Mouse (Mus musculus) ES-E14 (cell line): Measurements from ENCODE around the gene Il17c. TPM values are rescaled to one million over a fixed set of nuclear protein-coding genes. Genes with fewer than 3 reads are reported as not detected.

Source experiments
- DNase-seq: peaks from one replicate; pipeline ENCODE4 v3.0.0-alpha.2; 2013; ENCODE audit warnings: low read depth, low spot score
- H3K27ac ChIP-seq: 2 replicates; pipeline ENCODE4 v1.5.1; 2012; ENCODE audit warnings: low read depth, mild to moderate bottlenecking, low read length, moderate library complexity, mixed read lengths; ENCODE audit not compliant: poor library complexity, insufficient read depth, severe bottlenecking
- H3K36me3 ChIP-seq: 2 replicates; pipeline ENCODE4 v1.6.1; 2012; ENCODE audit warnings: mild to moderate bottlenecking, low read length, moderate library complexity, mixed read lengths; ENCODE audit not compliant: control insufficient read depth, poor library complexity, insufficient read depth, severe bottlenecking
- H3K4me1 ChIP-seq, 2 experiments: fragments of 150-350 bp in 1 of 2; sonication (generic) in 1 of 2; 2 replicates each; pipeline ENCODE4 v1.6.1; 2012; ENCODE audit warnings: low read length in 2 of 2, mild to moderate bottlenecking in 1 of 2, mixed read lengths in 1 of 2; ENCODE audit not compliant: control insufficient read depth in 2 of 2, insufficient read depth in 2 of 2, poor library complexity in 1 of 2
- H3K4me3 ChIP-seq, 2 experiments: fragments of 150-350 bp in 1 of 2; sonication (generic) in 1 of 2; 2 replicates each; pipeline ENCODE4 v1.5.1; 2012; ENCODE audit warnings: low read length in 2 of 2, low read depth in 1 of 2, mild to moderate bottlenecking in 1 of 2, mixed read lengths in 1 of 2; ENCODE audit not compliant: insufficient read depth in 1 of 2, poor library complexity in 1 of 2, severe bottlenecking in 1 of 2
- H3K9ac ChIP-seq: 2 replicates; pipeline ENCODE4 v1.6.1; 2012; ENCODE audit warnings: low read depth, mild to moderate bottlenecking, low read length, mixed read lengths; ENCODE audit not compliant: poor library complexity, insufficient read depth, severe bottlenecking
- H3K9me3 ChIP-seq: fragments of 150-350 bp; sonication (generic); 2 replicates; pipeline ENCODE4 v1.6.1; 2012; ENCODE audit warnings: low read depth, mild to moderate bottlenecking, low read length; ENCODE audit not compliant: control insufficient read depth, insufficient read depth
- CHD2 ChIP-seq: IDR thresholded peaks from 2 replicates; pipeline ENCODE4 v1.6.1; 2014; ENCODE audit warnings: mild to moderate bottlenecking, low read depth, low read length, inconsistent platforms
- HCFC1 ChIP-seq: IDR thresholded peaks from 2 replicates; pipeline ENCODE4 v1.6.1; 2012; ENCODE audit warnings: low read length, inconsistent platforms, borderline replicate concordance; ENCODE audit not compliant: insufficient read depth
- MAFK ChIP-seq: IDR thresholded peaks from 2 replicates; pipeline ENCODE4 v1.6.1; 2014; ENCODE audit warnings: mild to moderate bottlenecking, low read depth, low read length, inconsistent platforms; ENCODE audit not compliant: insufficient read depth
- ZC3H11A ChIP-seq: IDR thresholded peaks from 2 replicates; pipeline ENCODE4 v1.6.1; 2012; ENCODE audit warnings: low read depth, mild to moderate bottlenecking, inconsistent platforms, low read length, borderline replicate concordance
- ZNF384 ChIP-seq: IDR thresholded peaks from 2 replicates; pipeline ENCODE4 v1.6.1; 2012; ENCODE audit warnings: low read depth, low read length, inconsistent platforms
- in situ Hi-C, 2 experiments: fragments of 600-800 bp; cut with MboI; formaldehyde crosslinking; loops; one replicate each; pipeline ENCODE4 v1.15.1; 2025; ENCODE audit warnings: low sequenced_read_pairs in 2 of 2, inconsistent platforms in 1 of 2; ENCODE audit not compliant: unreplicated experiment in 2 of 2
- total RNA-seq: library from RNA; depleted of rRNA; stranded (reverse); fragments of 300-350 nt; gene quantifications from 2 replicates; pipeline ENCODE4 v1.2.3, GENCODE M21; 2012

Gene Il17c
- total RNA-seq, 1 experiment = not detected

DNA sequence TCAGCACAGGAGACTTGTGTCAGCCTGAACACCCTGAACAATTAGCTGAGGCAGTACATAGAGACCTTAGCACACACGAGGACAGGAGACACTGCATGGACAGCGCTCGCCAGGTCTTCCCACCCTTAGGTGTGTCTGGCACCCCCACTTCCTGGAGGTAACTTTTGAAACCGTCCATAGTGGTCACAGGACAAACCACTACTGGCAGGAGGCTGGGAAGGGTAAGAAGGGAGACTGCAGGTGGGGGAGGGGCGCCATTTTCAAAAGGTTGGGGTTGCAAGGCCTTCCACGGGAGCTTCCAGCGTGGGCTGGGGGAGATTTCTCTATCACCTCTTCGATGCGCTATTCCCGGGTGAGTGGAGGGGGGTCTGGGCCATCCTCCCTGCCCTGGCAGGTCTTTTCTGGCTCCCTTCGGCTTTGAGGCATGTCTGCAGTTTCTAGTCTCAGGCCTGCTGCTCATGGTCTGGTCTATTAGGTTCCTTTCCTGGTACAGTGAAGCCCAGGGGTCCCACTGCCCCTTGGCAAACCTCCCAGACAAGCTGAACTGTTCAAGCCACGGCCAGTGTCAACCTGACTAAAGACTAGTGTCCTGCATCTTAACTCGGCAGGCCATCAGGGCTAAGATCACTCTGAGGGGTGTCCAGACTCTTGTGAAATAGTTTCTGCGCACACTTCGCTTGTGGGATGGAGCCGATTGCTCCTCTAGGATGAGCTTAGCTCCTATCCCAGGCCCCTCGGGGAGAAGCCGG is 10.0 kb downstream of the Il17c start:
- Histone ChIP-seq H3K4me1 (peaks cover 3 to 24% of the 10 kb centered on the region in 2 experiments; a peak in 2 of 4 replicates), H3K4me3 (peak overlapping the region; percentile 71 to 74), H3K36me3 (peaks cover 21% of the 10 kb centered on the region; the same call in 1 of the 2 replicates), H3K27ac (no peak overlapping the region), H3K9me3 (no peaks in the 10 kb centered on the region), H3K9ac (peak overlapping the region; percentile 74)
- no peak for DNase-seq
- TF ChIP-seq ZC3H11A = no peak
- TF ChIP-seq CHD2 = no peak
- TF ChIP-seq MAFK = no peak
- no peak for TF ChIP-seq ZNF384
- no peak for TF ChIP-seq HCFC1
- in situ Hi-C loops = no loop called here

DNA sequence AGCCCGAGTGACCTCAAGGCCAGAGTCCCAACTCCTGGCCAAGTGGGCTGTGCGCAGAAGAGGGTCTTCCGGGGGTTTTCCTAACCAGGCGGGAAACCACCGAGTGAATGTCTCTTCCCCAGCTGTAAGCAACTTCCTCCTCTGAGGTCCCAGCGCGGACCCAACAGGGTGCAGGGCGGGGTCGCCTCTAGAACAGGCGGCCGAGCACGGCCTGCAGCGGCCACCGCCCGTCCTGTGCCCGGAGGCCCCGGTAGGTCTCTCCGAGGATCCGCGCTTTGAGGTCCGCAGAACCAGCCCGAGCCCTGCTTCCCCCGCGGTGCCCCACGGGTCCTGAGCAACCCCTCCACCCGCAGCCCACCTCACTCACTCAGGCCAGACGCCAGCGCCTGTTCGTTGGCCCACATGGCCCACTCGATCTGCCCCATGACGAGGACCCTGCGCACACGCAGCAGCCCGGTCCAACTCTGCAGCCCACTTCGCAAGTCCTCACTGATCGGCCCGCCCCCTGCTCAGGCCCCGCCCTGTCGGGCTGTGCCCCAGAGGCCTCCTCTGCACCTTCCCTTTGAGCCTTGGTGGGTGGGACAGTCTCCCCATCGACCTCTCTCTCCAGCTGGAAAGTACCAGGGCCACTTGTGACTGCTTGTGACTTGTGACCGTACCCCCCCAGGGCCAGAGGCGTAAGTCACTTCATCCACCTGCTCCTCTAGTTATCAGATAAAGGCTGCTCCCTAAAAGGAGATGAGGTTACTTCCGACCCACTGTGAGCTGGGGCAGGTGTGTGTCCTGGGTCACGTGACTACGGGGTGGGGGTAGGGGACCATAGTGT is 10.8 kb downstream of the Il17c start, which contains the start of gene Cyba:
Gene Cyba, minus strand, starts transcription at position 488 of the 826 bp plus-strand sequence.
- peak; percentile 47 for DNase-seq
- TF ChIP-seq HCFC1 (peak; percentile 22; the same call in 1 of the 2 replicates), ZC3H11A (no peak), ZNF384 (no peak)
- Histone ChIP-seq H3K27ac (no peak within 1 kb of the TSS; the same call in 1 of the 2 replicates), H3K9me3 (no peaks in the 10 kb centered on the region), H3K9ac (peak within 1 kb of the TSS; percentile 74), H3K4me1 (peaks cover 3 to 32% of the 10 kb centered on the region in 2 experiments; a peak in 2 of 4 replicates), H3K4me3 (peak within 1 kb of the TSS; percentile 71 to 74), H3K36me3 (peaks cover 27% of the 10 kb centered on the region; the same call in 1 of the 2 replicates)
- in situ Hi-C loops = no loop called here

DNA sequence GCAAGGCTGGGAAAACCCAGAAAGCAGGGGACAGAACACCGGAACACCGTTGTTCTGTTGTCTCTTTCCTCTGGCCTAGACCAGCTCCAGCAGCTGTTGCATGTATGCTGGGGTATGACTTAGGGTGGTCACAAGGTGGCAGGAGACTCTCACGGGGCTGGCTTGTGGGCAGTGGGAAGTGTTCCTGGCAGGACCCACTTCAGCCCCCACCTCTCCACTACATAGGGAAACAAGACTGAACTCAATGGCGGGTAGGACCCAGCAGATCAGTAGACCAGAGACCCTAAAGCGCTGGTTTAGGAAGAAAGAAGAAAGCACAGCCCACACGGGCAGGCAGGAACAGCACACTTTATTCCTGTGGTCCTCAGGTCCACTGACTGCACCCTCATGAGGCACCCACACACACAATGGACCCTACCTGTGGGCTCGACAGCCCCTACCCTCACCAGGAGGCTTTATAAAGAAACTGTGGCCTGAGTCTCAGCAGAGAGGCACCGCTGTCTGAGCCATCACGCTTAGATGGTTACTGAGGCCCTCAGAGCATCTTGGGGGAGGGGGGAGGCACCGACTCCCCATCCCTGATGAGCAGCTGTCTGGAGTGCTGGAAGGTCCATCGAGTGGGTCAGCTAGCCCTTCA is 11.6 kb downstream of the Il17c start:
- in situ Hi-C loops = no loop called here
- H3K4me1 ChIP-seq = peaks cover 3 to 33% of the 10 kb centered on the region in 2 experiments; a peak in 2 of 4 replicates
- H3K27ac ChIP-seq = no peak overlapping the region; the same call in 1 of the 2 replicates
- H3K4me3 ChIP-seq = peak overlapping the region in 1 of 2 experiments; percentile 74; a peak in 2 of 4 replicates
- TF ChIP-seq ZC3H11A (no peak), CHD2 (no peak), HCFC1 (no peak), MAFK (no peak), ZNF384 (no peak)
- H3K9me3 ChIP-seq = no peaks in the 10 kb centered on the region
- peaks cover 27% of the 10 kb centered on the region; the same call in 1 of the 2 replicates for H3K36me3 ChIP-seq
- H3K9ac ChIP-seq = no peak overlapping the region
- no peak for DNase-seq

DNA sequence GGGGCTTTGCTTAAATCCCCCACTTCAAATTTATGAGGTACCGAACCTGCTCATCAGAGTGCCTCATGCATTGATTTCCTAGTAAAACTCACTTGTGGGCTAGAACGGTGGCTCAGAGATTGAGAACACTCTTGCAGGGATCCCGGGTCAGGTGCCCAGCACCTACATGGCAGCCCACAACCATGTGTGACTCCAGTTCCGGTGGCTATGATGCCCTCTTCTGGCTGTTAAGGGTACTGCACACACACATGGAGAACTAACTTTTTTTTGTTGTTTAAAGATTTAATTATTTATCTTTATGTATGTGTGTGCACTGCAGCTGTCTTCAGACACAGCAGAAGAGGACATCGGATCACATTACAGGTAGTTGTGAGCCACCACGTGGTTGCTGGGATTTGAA is 13.6 kb downstream of the Il17c start:
- H3K9me3 ChIP-seq = no peaks in the 10 kb centered on the region
- no peak for DNase-seq
- no peak for TF ChIP-seq ZC3H11A
- TF ChIP-seq HCFC1 = no peak
- TF ChIP-seq MAFK = no peak
- TF ChIP-seq CHD2 = no peak
- TF ChIP-seq ZNF384 = no peak
- in situ Hi-C loops = no loop called here
- H3K27ac ChIP-seq = no peak overlapping the region
- no peak overlapping the region for H3K4me3 ChIP-seq
- H3K9ac ChIP-seq = no peak overlapping the region
- H3K36me3 ChIP-seq = peaks cover 34% of the 10 kb centered on the region; the same call in 1 of the 2 replicates
- H3K4me1 ChIP-seq = peaks cover 3 to 34% of the 10 kb centered on the region in 2 experiments; a peak in 2 of 4 replicates
